Mouse (Mus musculus): ENCODE measurements at regions not wholly inside any gene's neighbourhood (a gene's known extent, or its start where the extent isn't known, plus 50 kb on each side); places are given as distances from the start of the nearest gene placed in this dataset.

DNA sequence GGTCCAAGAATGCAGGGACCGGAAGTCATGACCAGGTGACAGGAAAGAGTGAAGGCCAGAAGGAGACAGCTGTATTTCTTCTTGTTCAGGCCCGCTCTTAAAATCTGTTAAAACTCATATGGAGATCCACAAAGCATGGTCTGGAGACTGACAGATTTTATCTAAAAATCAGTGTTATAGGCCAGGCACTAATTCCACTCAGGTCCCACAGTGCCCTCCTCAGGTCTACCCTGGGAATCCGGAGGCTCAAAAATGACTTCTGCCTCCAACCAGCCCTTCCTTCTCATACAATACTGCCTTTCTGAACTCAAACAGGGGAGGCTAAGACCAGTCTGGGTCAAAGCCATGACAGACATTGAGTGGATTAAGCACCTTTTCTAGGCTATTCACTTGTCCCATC lies 228.6 kb upstream of the Gm5148 start:
- H3K4me2 ChIP-seq (ENCODE audit: low read depth, low read length) = no peak overlapping the region
- no peaks in the 10 kb centered on the region for H3K36me3 ChIP-seq (replicated peaks; ENCODE audit: insufficient read depth, low read length)
- ATAC-seq = peak; percentile 67; the same call in 1 of the 2 replicates
- H3K4me3 ChIP-seq (ENCODE audit: low read depth, low read length) = no peak overlapping the region
- 39% methylated on average over 3 of the region's 3 CpGs for WGBS (ENCODE audit: insufficient replicate concordance)
- no peaks in the 10 kb centered on the region for H3K4me1 ChIP-seq (ENCODE audit: insufficient read depth)
- TF ChIP-seq CTCF (IDR thresholded peaks at IDR 0.05; ENCODE audit: low read depth) (peak; percentile 60), EP300 (IDR thresholded peaks at IDR 0.05; ENCODE audit: low read depth) (no peak)
- no peaks in the 10 kb centered on the region for H3K27me3 ChIP-seq (ENCODE audit: insufficient read depth, low read length)
- DNase-seq = peak; percentile 42
- H3K9ac ChIP-seq (replicated peaks) = no peak overlapping the region
- H3K27ac ChIP-seq (ENCODE audit: low read depth) = no peak overlapping the region
- H3K9me3 ChIP-seq (ENCODE audit: low read length) = peaks cover 6% of the 10 kb centered on the region; the same call in 1 of the 2 replicates

DNA sequence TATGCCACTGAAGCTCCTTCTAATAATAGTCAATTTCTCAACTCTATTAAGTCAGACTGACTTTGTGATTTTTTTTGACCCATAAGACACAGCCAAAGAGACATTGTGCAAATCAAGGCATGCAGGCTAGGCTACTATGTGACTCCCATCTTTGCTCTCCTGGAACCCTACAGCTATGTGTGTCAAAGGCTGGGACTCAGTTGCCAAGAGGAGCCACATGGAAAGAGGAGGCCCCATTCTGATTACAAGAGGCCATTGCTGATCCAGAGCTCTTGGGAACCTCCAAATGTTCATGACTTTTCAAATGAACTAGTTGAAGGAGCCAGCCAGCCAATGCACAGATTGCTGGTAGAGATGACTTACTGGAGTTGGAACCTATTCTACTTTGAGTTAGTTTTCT lies 228.0 kb upstream of the Gm5148 start:
- DNase-seq (no peak), ATAC-seq (no peak)
- Histone ChIP-seq H3K27me3 (ENCODE audit: insufficient read depth, low read length) (no peaks in the 10 kb centered on the region), H3K4me2 (ENCODE audit: low read depth, low read length) (no peak overlapping the region), H3K27ac (ENCODE audit: low read depth) (no peak overlapping the region), H3K36me3 (replicated peaks; ENCODE audit: insufficient read depth, low read length) (no peaks in the 10 kb centered on the region), H3K4me1 (ENCODE audit: insufficient read depth) (no peaks in the 10 kb centered on the region), H3K9me3 (ENCODE audit: low read length) (peaks cover 6% of the 10 kb centered on the region; the same call in 1 of the 2 replicates), H3K9ac (replicated peaks) (no peak overlapping the region), H3K4me3 (ENCODE audit: low read depth, low read length) (no peak overlapping the region)
- no peak for TF ChIP-seq EP300 (IDR thresholded peaks at IDR 0.05; ENCODE audit: low read depth)
- no peak for TF ChIP-seq CTCF (IDR thresholded peaks at IDR 0.05; ENCODE audit: low read depth)

DNA sequence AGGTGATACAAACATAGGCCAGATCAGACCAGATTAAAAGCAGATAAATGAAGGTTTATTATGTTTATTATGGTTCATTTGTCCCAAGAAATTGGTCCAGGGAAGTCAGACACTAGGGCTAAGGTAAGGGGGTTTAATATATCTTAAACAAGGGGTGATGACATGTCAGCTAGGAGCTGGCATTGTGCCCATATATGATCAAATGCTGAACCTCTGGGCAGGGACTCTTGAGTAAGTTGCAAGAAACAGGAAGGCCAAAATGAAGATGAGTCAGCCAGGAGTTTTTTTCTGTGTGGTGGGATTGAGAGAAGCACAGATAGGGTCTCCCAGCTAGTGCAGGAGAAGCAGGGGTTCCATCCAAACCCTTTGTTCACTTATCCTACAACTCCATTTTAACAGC lies 219.4 kb upstream of the Gm5148 start:
- H3K9ac ChIP-seq (replicated peaks) = no peak overlapping the region
- no peak for DNase-seq
- peaks cover 2% of the 10 kb centered on the region; the same call in 1 of the 2 replicates for H3K4me1 ChIP-seq (ENCODE audit: insufficient read depth)
- no peaks in the 10 kb centered on the region for H3K27me3 ChIP-seq (ENCODE audit: insufficient read depth, low read length)
- H3K4me3 ChIP-seq (ENCODE audit: low read depth, low read length) = no peak overlapping the region
- no peak overlapping the region for H3K27ac ChIP-seq (ENCODE audit: low read depth)
- no peaks in the 10 kb centered on the region for H3K9me3 ChIP-seq (ENCODE audit: low read length)
- H3K36me3 ChIP-seq (replicated peaks; ENCODE audit: insufficient read depth, low read length) = no peaks in the 10 kb centered on the region
- no peak overlapping the region for H3K4me2 ChIP-seq (ENCODE audit: low read depth, low read length)
- ATAC-seq = no peak
- TF ChIP-seq EP300 (IDR thresholded peaks at IDR 0.05; ENCODE audit: low read depth) (no peak), CTCF (IDR thresholded peaks at IDR 0.05; ENCODE audit: low read depth) (no peak)

DNA sequence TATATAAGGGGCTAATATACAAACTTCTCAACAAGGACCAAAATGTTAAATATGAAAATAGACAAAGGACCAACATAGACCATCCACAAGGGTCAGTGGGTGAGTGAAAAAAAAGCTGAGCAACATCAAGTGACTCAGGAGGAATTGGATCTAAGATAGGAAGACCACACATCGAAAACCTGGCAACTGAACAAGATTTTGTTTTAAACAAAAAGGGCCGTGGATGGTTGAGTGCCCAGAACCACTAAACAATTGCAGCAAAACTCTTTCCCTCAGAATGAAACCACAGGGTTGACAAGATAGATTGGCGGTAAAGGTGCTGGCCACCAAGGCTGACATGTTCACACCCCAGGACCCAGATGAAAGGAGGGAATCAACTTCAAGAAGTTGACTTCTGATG lies 215.7 kb upstream of the Gm5148 start:
- Histone ChIP-seq H3K9me3 (ENCODE audit: low read length) (no peaks in the 10 kb centered on the region), H3K27me3 (ENCODE audit: insufficient read depth, low read length) (no peaks in the 10 kb centered on the region), H3K27ac (ENCODE audit: low read depth) (no peak overlapping the region), H3K4me2 (ENCODE audit: low read depth, low read length) (no peak overlapping the region), H3K4me1 (ENCODE audit: insufficient read depth) (peaks cover 13% of the 10 kb centered on the region), H3K9ac (replicated peaks) (no peak overlapping the region), H3K36me3 (replicated peaks; ENCODE audit: insufficient read depth, low read length) (no peaks in the 10 kb centered on the region), H3K4me3 (ENCODE audit: low read depth, low read length) (no peak overlapping the region)
- no peak for ATAC-seq
- no peak for DNase-seq
- 77% methylated on average over 3 of the region's 3 CpGs for WGBS (ENCODE audit: insufficient replicate concordance)
- no peak for TF ChIP-seq CTCF (IDR thresholded peaks at IDR 0.05; ENCODE audit: low read depth)
- no peak for TF ChIP-seq EP300 (IDR thresholded peaks at IDR 0.05; ENCODE audit: low read depth)

DNA sequence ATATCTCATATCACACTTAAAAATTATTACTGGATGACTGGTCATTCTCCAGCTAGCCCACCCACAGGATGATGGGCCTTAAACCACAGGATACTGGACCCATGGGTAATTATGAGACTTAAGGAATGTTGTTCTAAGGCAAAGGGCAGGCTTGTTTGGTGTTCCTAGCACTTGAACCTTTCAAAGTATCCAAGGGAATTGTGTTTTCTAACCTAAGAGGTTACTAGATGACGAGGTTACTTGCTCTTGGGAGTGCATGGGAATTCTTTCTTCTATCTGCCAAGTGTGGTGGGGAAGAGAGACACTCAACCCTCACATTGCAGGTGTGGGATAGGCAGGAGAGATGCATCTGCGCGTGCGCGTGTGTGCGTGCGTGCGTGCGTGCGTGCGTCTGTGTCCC lies 214.6 kb upstream of the Gm5148 start:
- TF ChIP-seq CTCF (IDR thresholded peaks at IDR 0.05; ENCODE audit: low read depth) (no peak), EP300 (IDR thresholded peaks at IDR 0.05; ENCODE audit: low read depth) (no peak)
- WGBS (ENCODE audit: insufficient replicate concordance) = 94% methylated on average over 11 of the region's 11 CpGs
- H3K27ac ChIP-seq (ENCODE audit: low read depth) = no peak overlapping the region

DNA sequence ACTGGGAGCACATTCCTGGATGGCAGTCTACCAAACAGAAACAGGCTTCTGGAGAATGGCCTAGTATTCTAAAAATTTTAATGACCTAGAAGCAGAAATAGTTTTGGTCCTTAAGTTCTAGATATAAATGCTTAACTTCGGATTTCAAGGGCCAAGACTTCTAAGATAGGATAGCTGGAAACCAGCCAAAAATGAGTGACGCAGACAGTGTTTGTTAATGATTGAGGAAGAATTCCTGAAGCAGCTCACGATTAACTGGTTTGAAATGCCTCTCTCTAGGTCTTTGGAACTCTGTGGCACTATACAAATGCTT lies 213.9 kb upstream of the Gm5148 start:
- Histone ChIP-seq H3K27ac (ENCODE audit: low read depth) (no peak overlapping the region), H3K9ac (replicated peaks) (no peak overlapping the region), H3K36me3 (replicated peaks; ENCODE audit: insufficient read depth, low read length) (no peaks in the 10 kb centered on the region), H3K9me3 (ENCODE audit: low read length) (no peaks in the 10 kb centered on the region), H3K27me3 (ENCODE audit: insufficient read depth, low read length) (no peaks in the 10 kb centered on the region), H3K4me2 (ENCODE audit: low read depth, low read length) (no peak overlapping the region), H3K4me3 (ENCODE audit: low read depth, low read length) (no peak overlapping the region), H3K4me1 (ENCODE audit: insufficient read depth) (peaks cover 21% of the 10 kb centered on the region)
- DNase-seq (no peak), ATAC-seq (no peak)
- WGBS (ENCODE audit: insufficient replicate concordance) = 37% methylated on average over 3 of the region's 3 CpGs
- no peak for TF ChIP-seq CTCF (IDR thresholded peaks at IDR 0.05; ENCODE audit: low read depth)
- TF ChIP-seq EP300 (IDR thresholded peaks at IDR 0.05; ENCODE audit: low read depth) = no peak

More for the DNA sequence above, 214.6 kb upstream of the Gm5148 start:
- H3K9ac ChIP-seq (replicated peaks) = no peak overlapping the region
- H3K4me2 ChIP-seq (ENCODE audit: low read depth, low read length) = no peak overlapping the region
- H3K27me3 ChIP-seq (ENCODE audit: insufficient read depth, low read length) = no peaks in the 10 kb centered on the region
- peaks cover 21% of the 10 kb centered on the region for H3K4me1 ChIP-seq (ENCODE audit: insufficient read depth)
- no peak overlapping the region for H3K4me3 ChIP-seq (ENCODE audit: low read depth, low read length)
- ATAC-seq (no peak), DNase-seq (no peak)
- no peaks in the 10 kb centered on the region for H3K36me3 ChIP-seq (replicated peaks; ENCODE audit: insufficient read depth, low read length)
- no peaks in the 10 kb centered on the region for H3K9me3 ChIP-seq (ENCODE audit: low read length)
